Mouse (Mus musculus): ENCODE measurements at regions not wholly inside any gene's neighbourhood (a gene's known extent, or its start where the extent isn't known, plus 50 kb on each side); places are given as distances from the start of the nearest gene placed in this dataset.

GRCm38 (mm10) chr3:35273546-35273945 is 480.4 kb upstream of the Atp11b start:
- Histone ChIP-seq H3K27me3 (replicated peaks) (no peaks in the 10 kb centered on the region), H3K36me3 (replicated peaks in 1 of 2; ENCODE audit: control insufficient read depth in 1 of 2, insufficient read depth in 1 of 2, low read length in 1 of 2) (no peaks in the 10 kb centered on the region), H3K4me2 (ENCODE audit: insufficient read depth, low read depth, poor library complexity, severe bottlenecking) (no peak overlapping the region), H3K9ac (ENCODE audit: insufficient read depth, low read depth) (no peak overlapping the region), H3K4me3 (replicated peaks in 1 of 3; ENCODE audit: low read depth in 2 of 3, low read length in 2 of 3, poor library complexity in 1 of 3) (no peak overlapping the region), H3K4me1 (ENCODE audit: control insufficient read depth in 1 of 2, insufficient read depth in 2 of 2) (peaks cover 0 to 2% of the 10 kb centered on the region in 2 experiments; a peak in 1 of 4 replicates), H3K27ac (ENCODE audit: insufficient read depth, low read depth) (no peak overlapping the region), H3K79me2 (replicated peaks; ENCODE audit: control insufficient read depth, extremely low read depth, insufficient read depth, poor library complexity, severe bottlenecking) (no peaks in the 10 kb centered on the region), H3K9me3 (replicated peaks; ENCODE audit: low read length) (no peaks in the 10 kb centered on the region)
- TF ChIP-seq ZNF384 (IDR thresholded peaks at IDR 0.05; ENCODE audit: low read depth, low read length) (no peak), TBP (conservative IDR thresholded peaks at IDR 0.05; ENCODE audit: low read depth, low read length) (no peak), JUND (conservative IDR thresholded peaks at IDR 0.05; ENCODE audit: low read depth, low read length) (no peak), ZKSCAN1 (IDR thresholded peaks at IDR 0.05; ENCODE audit: borderline replicate concordance, low read depth, low read length) (no peak), ZMIZ1 (IDR thresholded peaks at IDR 0.05; ENCODE audit: low read depth, low read length) (no peak), TCF12 (IDR thresholded peaks at IDR 0.05; ENCODE audit: low read depth, low read length) (no peak)
- dilution Hi-C loops (cut with MboI; ENCODE audit: extremely low pct_ligation_motif_present, extremely low pct_unique_long_range_greater_than_20kb, low sequenced_read_pairs) (no loop called here), in situ Hi-C loops (cut with MboI; ENCODE audit: low pct_ligation_motif_present, low pct_unique_long_range_greater_than_20kb, low sequenced_read_pairs) (no loop called here)
- DNase-seq (ENCODE audit: extremely low read depth) = no peak

- Histone ChIP-seq H3K79me2 (replicated peaks; ENCODE audit: control insufficient read depth, extremely low read depth, insufficient read depth, poor library complexity, severe bottlenecking) (no peaks in the 10 kb centered on the region), H3K27me3 (replicated peaks) (no peaks in the 10 kb centered on the region), H3K9me3 (replicated peaks; ENCODE audit: low read length) (no peaks in the 10 kb centered on the region), H3K9ac (ENCODE audit: insufficient read depth, low read depth) (no peak overlapping the region), H3K4me1 (ENCODE audit: control insufficient read depth in 1 of 2, insufficient read depth in 2 of 2) (0 out of 4 replicates have a peak, but pooled peaks cover 0 to 3% of the 10 kb centered on the region in 2 experiments), H3K27ac (ENCODE audit: insufficient read depth, low read depth) (no peak overlapping the region), H3K4me2 (ENCODE audit: insufficient read depth, low read depth, poor library complexity, severe bottlenecking) (no peak overlapping the region), H3K36me3 (replicated peaks in 1 of 2; ENCODE audit: control insufficient read depth in 1 of 2, insufficient read depth in 1 of 2, low read length in 1 of 2) (no peaks in the 10 kb centered on the region), H3K4me3 (replicated peaks in 1 of 3; ENCODE audit: low read depth in 2 of 3, low read length in 2 of 3, poor library complexity in 1 of 3) (no peak overlapping the region)
- dilution Hi-C loops (cut with MboI; ENCODE audit: extremely low pct_ligation_motif_present, extremely low pct_unique_long_range_greater_than_20kb, low sequenced_read_pairs) = no loop called here
- in situ Hi-C loops (cut with MboI; ENCODE audit: low pct_ligation_motif_present, low pct_unique_long_range_greater_than_20kb, low sequenced_read_pairs) = no loop called here
- TF ChIP-seq ZC3H11A (IDR thresholded peaks at IDR 0.05; ENCODE audit: low read depth, low read length) = no peak
- TF ChIP-seq MEF2A (IDR thresholded peaks at IDR 0.05; ENCODE audit: borderline replicate concordance, low read depth, low read length) = no peak
- no peak for TF ChIP-seq KAT2A (IDR thresholded peaks at IDR 0.05; ENCODE audit: insufficient replicate concordance, low read length)
- no peak for TF ChIP-seq MAZ (IDR thresholded peaks at IDR 0.05; ENCODE audit: low read depth, low read length)
- TF ChIP-seq SIN3A (IDR thresholded peaks at IDR 0.05; ENCODE audit: low read length) = no peak
- TF ChIP-seq POLR2A (IDR thresholded peaks at IDR 0.05; ENCODE audit: low read depth, low read length) = no peak
- no peak for TF ChIP-seq UBTF (IDR thresholded peaks at IDR 0.05; ENCODE audit: low read depth, low read length)
- no peak for TF ChIP-seq ETS1 (conservative IDR thresholded peaks at IDR 0.05; ENCODE audit: low read depth, low read length)
- no peak for DNase-seq (ENCODE audit: extremely low read depth)
Observed at GRCm38 (mm10) chr3:35280981-35281380, 472.9 kb upstream of the Atp11b start.

- in situ Hi-C loops (cut with MboI; ENCODE audit: low pct_ligation_motif_present, low pct_unique_long_range_greater_than_20kb, low sequenced_read_pairs) (no loop called here), dilution Hi-C loops (cut with MboI; ENCODE audit: extremely low pct_ligation_motif_present, extremely low pct_unique_long_range_greater_than_20kb, low sequenced_read_pairs) (no loop called here)
- no peak for TF ChIP-seq CHD2 (IDR thresholded peaks at IDR 0.05; ENCODE audit: low read length)
- no peak for TF ChIP-seq POLR2A (IDR thresholded peaks at IDR 0.05; ENCODE audit: low read depth, low read length)
- no peak for TF ChIP-seq ZC3H11A (IDR thresholded peaks at IDR 0.05; ENCODE audit: low read depth, low read length)
- TF ChIP-seq MXI1 (IDR thresholded peaks at IDR 0.05; ENCODE audit: low read depth, low read length) = no peak
- TF ChIP-seq USF2 (conservative IDR thresholded peaks at IDR 0.05; ENCODE audit: low read depth, low read length) = no peak
- no peak for TF ChIP-seq MYC (IDR thresholded peaks at IDR 0.05; ENCODE audit: low read depth, low read length)
- no peak for TF ChIP-seq ZMIZ1 (IDR thresholded peaks at IDR 0.05; ENCODE audit: low read depth, low read length)
- TF ChIP-seq ELF1 (IDR thresholded peaks at IDR 0.05; ENCODE audit: low read depth, low read length) = no peak
- no peak for TF ChIP-seq MAX (IDR thresholded peaks at IDR 0.05; ENCODE audit: low read length)
- no peak for TF ChIP-seq MAZ (IDR thresholded peaks at IDR 0.05; ENCODE audit: low read depth, low read length)
- TF ChIP-seq IRF4 (IDR thresholded peaks at IDR 0.05; ENCODE audit: low read depth, low read length) = no peak
- no peak for TF ChIP-seq TBP (conservative IDR thresholded peaks at IDR 0.05; ENCODE audit: low read depth, low read length)
- Histone ChIP-seq H3K27me3 (replicated peaks) (no peaks in the 10 kb centered on the region), H3K4me3 (replicated peaks in 1 of 3; ENCODE audit: low read depth in 2 of 3, low read length in 2 of 3, poor library complexity in 1 of 3) (no peak overlapping the region), H3K4me2 (ENCODE audit: insufficient read depth, low read depth, poor library complexity, severe bottlenecking) (no peak overlapping the region), H3K36me3 (replicated peaks in 1 of 2; ENCODE audit: control insufficient read depth in 1 of 2, insufficient read depth in 1 of 2, low read length in 1 of 2) (no peaks in the 10 kb centered on the region), H3K79me2 (replicated peaks; ENCODE audit: control insufficient read depth, extremely low read depth, insufficient read depth, poor library complexity, severe bottlenecking) (no peaks in the 10 kb centered on the region), H3K9me3 (replicated peaks; ENCODE audit: low read length) (no peaks in the 10 kb centered on the region), H3K9ac (ENCODE audit: insufficient read depth, low read depth) (no peak overlapping the region), H3K4me1 (ENCODE audit: control insufficient read depth in 1 of 2, insufficient read depth in 2 of 2) (0 out of 4 replicates have a peak, but pooled peaks cover 0 to 3% of the 10 kb centered on the region in 2 experiments), H3K27ac (ENCODE audit: insufficient read depth, low read depth) (no peak overlapping the region)
- DNase-seq (ENCODE audit: extremely low read depth) = no peak
Observed at GRCm38 (mm10) chr3:35282106-35282505, 471.8 kb upstream of the Atp11b start.

Measured in CH12.LX (cell line).